Comparison of ENCODE assay signal across 15 mouse cellular contexts in the genomic region with DNA sequence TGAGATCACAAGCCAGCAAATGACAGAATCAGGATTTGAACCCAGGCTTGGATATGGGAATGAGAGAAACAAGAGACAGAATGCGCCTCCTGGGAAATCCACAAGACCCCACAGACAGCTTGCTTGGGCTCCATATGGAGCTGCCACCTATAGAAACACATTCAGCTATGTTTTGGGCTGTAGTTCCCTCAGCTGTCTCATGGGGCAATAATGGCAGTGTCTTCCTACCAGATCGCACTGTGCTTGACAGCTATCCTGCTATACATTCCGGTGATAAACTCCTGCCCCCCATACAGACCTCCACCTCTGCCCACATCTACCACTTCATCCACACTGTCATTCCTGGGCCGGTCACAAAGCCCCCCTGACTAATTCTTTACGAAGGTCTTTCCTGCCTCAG. TPM values are rescaled to one million over a fixed set of nuclear protein-coding genes. Genes with fewer than 3 reads are reported as not detected.
DNase-seq lines count a peak whose midpoint lies in the region; ATAC-seq and TF ChIP-seq lines count a peak whose summit lies in the region.
"Had no signal": no experiment of that assay in that cellular context is flagged by ENCODE, and none has a peak within 500 bp of the region (broad histone marks: within the 10 kb centered on the region; RNA-seq: fewer than 3 reads in every experiment).

No protein-coding gene starts in this region.

- no peak for DNase-seq in hindbrain, postnatal 0 days (ENCODE audit: low spot score)
- DNase-seq in hindbrain, embryonic 14.5 days (ENCODE audit: low spot score), result no peak
- DNase-seq in liver, postnatal 0 days, result no peak
- DNase-seq in liver, result no peak
- DNase-seq in gastrocnemius, postnatal 36 days, result no peak
- DNase-seq: cerebellum, postnatal 25 days; lung, postnatal 14 days; right cerebral cortex, postnatal 4 days; thymus, adult 18-20 months had no signal

- no peaks in the 10 kb centered on the region for H3K9me3 ChIP-seq in hindbrain, postnatal 0 days (ENCODE audit: low read length)
- no peaks in the 10 kb centered on the region for H3K9me3 ChIP-seq in hindbrain, embryonic 14.5 days (ENCODE audit: control insufficient read depth, low read length)
- H3K9me3 ChIP-seq in liver, postnatal 0 days (ENCODE audit: low read length), result no peaks in the 10 kb centered on the region
- no peaks in the 10 kb centered on the region for H3K9me3 ChIP-seq in E14TG2a.4 (ENCODE audit: low read length)
- no peaks in the 10 kb centered on the region for H3K9me3 ChIP-seq in intestine, postnatal 0 days (ENCODE audit: control insufficient read depth)
- H3K9me3 ChIP-seq: forebrain, embryonic 12.5 days; heart, embryonic 12.5 days; megakaryocyte, embryonic 14.5 days had no signal

- 85% methylated on average over 5 of the region's 5 CpGs for WGBS in hindbrain, postnatal 0 days
- WGBS in hindbrain, embryonic 14.5 days, result 81% methylated on average over 5 of the region's 5 CpGs
- WGBS in liver, postnatal 0 days (ENCODE audit: insufficient replicate concordance), result 73% methylated on average over 5 of the region's 5 CpGs
- WGBS in intestine, postnatal 0 days, result 77% methylated on average over 5 of the region's 5 CpGs

- ATAC-seq in hindbrain, postnatal 0 days, result no peak
- ATAC-seq in hindbrain, embryonic 14.5 days (ENCODE audit: low FRiP score), result no peak
- no peak for ATAC-seq in liver, postnatal 0 days
- no peak for ATAC-seq in intestine, postnatal 0 days
- ATAC-seq: inflammation-experienced regulatory T-cells, adult 6 months had no signal

- intact Hi-C loops in gastrocnemius, postnatal 36 days (cut with DNase I), result no loop called here

- H3K36me3 ChIP-seq in hindbrain, postnatal 0 days (ENCODE audit: insufficient read depth, low read length), result no peaks in the 10 kb centered on the region
- H3K36me3 ChIP-seq in hindbrain, embryonic 14.5 days (replicated peaks; ENCODE audit: control insufficient read depth, insufficient read depth), result no peaks in the 10 kb centered on the region
- H3K36me3 ChIP-seq in liver, postnatal 0 days (replicated peaks; ENCODE audit: insufficient read depth, low read length), result no peaks in the 10 kb centered on the region
- H3K36me3 ChIP-seq in E14TG2a.4 (ENCODE audit: insufficient read depth, low read length), result peaks cover 7% of the 10 kb centered on the region
- H3K36me3 ChIP-seq in intestine, postnatal 0 days (ENCODE audit: control insufficient read depth, insufficient read depth), result peaks cover 3% of the 10 kb centered on the region; the same call in 1 of the 2 replicates
- H3K36me3 ChIP-seq: heart, embryonic 12.5 days had no signal

- no peak for TF ChIP-seq EP300 in liver, postnatal 0 days (IDR thresholded peaks at IDR 0.05; ENCODE audit: low read depth)

- H3K27me3 ChIP-seq in hindbrain, postnatal 0 days (ENCODE audit: insufficient read depth, low read length), result no peaks in the 10 kb centered on the region
- no peaks in the 10 kb centered on the region for H3K27me3 ChIP-seq in hindbrain, embryonic 14.5 days (ENCODE audit: control insufficient read depth, insufficient read depth, low read length)
- H3K27me3 ChIP-seq in liver, postnatal 0 days (ENCODE audit: insufficient read depth, low read length), result no peaks in the 10 kb centered on the region
- H3K27me3 ChIP-seq in E14TG2a.4 (ENCODE audit: insufficient read depth, low read length), result peaks cover 51% of the 10 kb centered on the region
- H3K27me3 ChIP-seq in intestine, postnatal 0 days (replicated peaks; ENCODE audit: control insufficient read depth, insufficient read depth, low read length), result no peaks in the 10 kb centered on the region

- H3K4me3 ChIP-seq in hindbrain, postnatal 0 days (ENCODE audit: low read length), result no peak overlapping the region
- no peak overlapping the region for H3K4me3 ChIP-seq in hindbrain, embryonic 14.5 days (replicated peaks; ENCODE audit: low read length)
- H3K4me3 ChIP-seq in liver, postnatal 0 days (ENCODE audit: low read depth, low read length), result no peak overlapping the region
- H3K4me3 ChIP-seq in E14TG2a.4 (replicated peaks; ENCODE audit: low read length), result no peak overlapping the region
- no peak overlapping the region for H3K4me3 ChIP-seq in intestine, postnatal 0 days (ENCODE audit: low read depth, low read length)
- H3K4me3 ChIP-seq: forebrain, embryonic 12.5 days; heart, embryonic 12.5 days; megakaryocyte, embryonic 14.5 days had no signal

- H3K27ac ChIP-seq in hindbrain, postnatal 0 days, result no peak overlapping the region
- no peak overlapping the region for H3K27ac ChIP-seq in hindbrain, embryonic 14.5 days
- H3K27ac ChIP-seq in liver, postnatal 0 days (ENCODE audit: low read depth), result no peak overlapping the region
- H3K27ac ChIP-seq in intestine, postnatal 0 days (ENCODE audit: low read depth, low read length), result no peak overlapping the region
- H3K27ac ChIP-seq: forebrain, embryonic 12.5 days had no signal

- H3K9ac ChIP-seq in hindbrain, postnatal 0 days (replicated peaks; ENCODE audit: low read length), result no peak overlapping the region
- no peak overlapping the region for H3K9ac ChIP-seq in hindbrain, embryonic 14.5 days
- H3K9ac ChIP-seq in liver, postnatal 0 days (replicated peaks), result no peak overlapping the region
- H3K9ac ChIP-seq in intestine, postnatal 0 days (ENCODE audit: low read depth, low read length), result no peak overlapping the region
- H3K9ac ChIP-seq: forebrain, embryonic 12.5 days; heart, embryonic 12.5 days had no signal

- H3K4me1 ChIP-seq in hindbrain, postnatal 0 days (ENCODE audit: insufficient read depth, low read length), result peaks cover 41% of the 10 kb centered on the region
- peaks cover 34% of the 10 kb centered on the region for H3K4me1 ChIP-seq in hindbrain, embryonic 14.5 days (replicated peaks; ENCODE audit: control insufficient read depth, insufficient read depth, low read length)
- H3K4me1 ChIP-seq in liver, postnatal 0 days (ENCODE audit: insufficient read depth), result peaks cover 74% of the 10 kb centered on the region
- peaks cover 84% of the 10 kb centered on the region for H3K4me1 ChIP-seq in E14TG2a.4 (replicated peaks; ENCODE audit: low read depth, low read length)
- H3K4me1 ChIP-seq in intestine, postnatal 0 days (replicated peaks; ENCODE audit: control insufficient read depth, insufficient read depth, low read length), result peaks cover 21% of the 10 kb centered on the region

- TF ChIP-seq CTCF in hindbrain, postnatal 0 days (IDR thresholded peaks at IDR 0.05; ENCODE audit: low read depth), result 0 out of 2 replicates have a peak, but pooled peaks have one; percentile 33
- TF ChIP-seq CTCF in liver, postnatal 0 days (IDR thresholded peaks at IDR 0.05; ENCODE audit: low read depth), result peak; percentile 41
- TF ChIP-seq CTCF in E14TG2a.4 (conservative IDR thresholded peaks at IDR 0.05; ENCODE audit: low read length), result peak; percentile 25
- peak; percentile 49 for TF ChIP-seq CTCF in intestine, postnatal 0 days (IDR thresholded peaks at IDR 0.05; ENCODE audit: low read depth)

- H3K4me2 ChIP-seq in hindbrain, postnatal 0 days (ENCODE audit: low read depth, low read length), result no peak overlapping the region
- no peak overlapping the region for H3K4me2 ChIP-seq in hindbrain, embryonic 14.5 days (replicated peaks)
- H3K4me2 ChIP-seq in liver, postnatal 0 days (ENCODE audit: low read depth, low read length), result no peak overlapping the region
- H3K4me2 ChIP-seq in intestine, postnatal 0 days (replicated peaks; ENCODE audit: low read depth), result no peak overlapping the region
- H3K4me2 ChIP-seq: heart, embryonic 12.5 days had no signal

RNA-seq across cellular contexts. Expression of a gene that starts 4.7 kb away (rescaled TPM):
- total RNA-seq in hindbrain, postnatal 0 days (2014; rRNA removed), result 25.4 and 27.3 TPM in 2 replicates
- polyA plus RNA-seq in hindbrain, postnatal 0 days (2015; fragmentation: Nextera tagmentation; extraction: Ambion mirVana), result 35.8 and 36.5 TPM in 2 replicates
- 39.8 and 42.7 TPM in 2 replicates for polyA plus RNA-seq in hindbrain, embryonic 14.5 days (2014; fragmentation: Nextera tagmentation; extraction: Ambion mirVana)
- polyA plus RNA-seq in liver, postnatal 0 days (2015; fragmentation: Nextera tagmentation; extraction: Ambion mirVana), result 6.3 and 7.3 TPM in 2 replicates
- 14.5 and 14.9 TPM in 2 replicates for polyA plus RNA-seq in intestine, postnatal 0 days (2015; fragmentation: Nextera tagmentation; extraction: Ambion mirVana)
- 1 to 10 TPM; 2.5 to 2.6 TPM for total RNA-seq in gastrocnemius, postnatal 36 days (2021)

RNA-seq across cellular contexts. Expression of a gene that starts 21.0 kb away (rescaled TPM):
- 2.7 and 3.1 TPM in 2 replicates for total RNA-seq in hindbrain, postnatal 0 days (2014; rRNA removed)
- 2.6 and 2.7 TPM in 2 replicates for polyA plus RNA-seq in hindbrain, postnatal 0 days (2015; fragmentation: Nextera tagmentation; extraction: Ambion mirVana)
- 0.73 and 1.4 TPM in 2 replicates for polyA plus RNA-seq in hindbrain, embryonic 14.5 days (2014; fragmentation: Nextera tagmentation; extraction: Ambion mirVana)
- 0.43 and 0.53 TPM in 2 replicates for polyA plus RNA-seq in liver, postnatal 0 days (2015; fragmentation: Nextera tagmentation; extraction: Ambion mirVana)
- polyA plus RNA-seq in intestine, postnatal 0 days (2015; fragmentation: Nextera tagmentation; extraction: Ambion mirVana), result 15.7 and 15.8 TPM in 2 replicates
- under 1 TPM; 0.36 to 0.91 TPM for total RNA-seq in gastrocnemius, postnatal 36 days (2021)
